Mouse (Mus musculus) kidney, embryonic 15.5 days (tissue): ENCODE data around the gene Mapk12. TPM values are rescaled to one million over a fixed set of nuclear protein-coding genes. Genes with fewer than 3 reads are reported as not detected.

Source experiments
- ATAC-seq: fragments of 200-750 bp; cut with Nextera tagmentation; replicated peaks from 2 replicates; pipeline ENCODE4 v1.8.0; 2017; ENCODE audit warnings: moderate TSS enrichment; ENCODE audit not compliant: low FRiP score
- H3K27ac ChIP-seq: fragments of 300-500 bp; sonication (generic); 2 replicates; pipeline ENCODE4 v1.5.1; 2015; ENCODE audit warnings: mild to moderate bottlenecking, inconsistent platforms
- H3K27me3 ChIP-seq: fragments of 300-500 bp; sonication (generic); 2 replicates; pipeline ENCODE4 v1.6.1; 2015; ENCODE audit warnings: inconsistent platforms
- H3K36me3 ChIP-seq: fragments of 300-500 bp; sonication (generic); 2 replicates; pipeline ENCODE4 v1.6.1; 2015; ENCODE audit warnings: inconsistent platforms
- H3K4me1 ChIP-seq: fragments of 300-500 bp; sonication (generic); 2 replicates; pipeline ENCODE4 v1.6.1; 2015; ENCODE audit warnings: inconsistent platforms
- H3K4me2 ChIP-seq: fragments of 300-500 bp; sonication (generic); 2 replicates; pipeline ENCODE4 v1.6.1; 2015; ENCODE audit warnings: moderate library complexity, mild to moderate bottlenecking, inconsistent platforms
- H3K4me3 ChIP-seq: fragments of 300-500 bp; sonication (generic); replicated peaks from 2 replicates; pipeline ENCODE4 v1.5.1; 2015; ENCODE audit warnings: mild to moderate bottlenecking, inconsistent platforms
- H3K9ac ChIP-seq: fragments of 300-500 bp; sonication (generic); 2 replicates; pipeline ENCODE4 v1.6.1; 2015; ENCODE audit warnings: mild to moderate bottlenecking, inconsistent platforms
- H3K9me3 ChIP-seq: fragments of 300-500 bp; sonication (generic); replicated peaks from 2 replicates; pipeline ENCODE4 v1.6.1; 2016; ENCODE audit warnings: inconsistent platforms
- WGBS: fragments of 180-500 bp; shearing (Covaris S2); methylation state at CpG from one replicate; pipeline ENCODE4 v1.1.7; 2015; ENCODE audit warnings: mixed read lengths; 5-methylcytosine and 5-hydroxymethylcytosine counted together
- polyA plus RNA-seq: library from polyadenylated mRNA; unstranded; fragments of >200 nt; fragmentation: Nextera tagmentation; extraction: Ambion mirVana; gene quantifications from 2 replicates; pipeline ENCODE4 v1.2.1, GENCODE M21; 2015

The Mapk12 gene
- polyA plus RNA-seq, 1 experiment from 2014 or later = 16.7 TPM

- 70% methylated on average over 7 of the region's 7 CpGs for whole genome bisulfite sequencing
- Histone ChIP-seq H3K27ac (peak overlapping the region; percentile 96), H3K4me3 (peak overlapping the region; percentile 91), H3K9ac (peak overlapping the region; percentile 90), H3K9me3 (no peaks in the 10 kb centered on the region), H3K36me3 (no peaks in the 10 kb centered on the region), H3K4me1 (peaks cover 88% of the 10 kb centered on the region), H3K27me3 (no peaks in the 10 kb centered on the region), H3K4me2 (peak overlapping the region; percentile 85)
- no peak for ATAC-seq
These were observed 37.9 kb upstream of the Mapk12 start for GRCm38 (mm10) chr15:89178260-89178860.

GRCm38 (mm10) chr15:89177576-89178259 is 37.2 kb upstream of the Mapk12 start:
- H3K9me3 ChIP-seq = no peaks in the 10 kb centered on the region
- no peak for ATAC-seq
- H3K4me1 ChIP-seq = peaks cover 89% of the 10 kb centered on the region
- peak overlapping the region; percentile 91; the same call in 1 of the 2 replicates for H3K4me3 ChIP-seq
- H3K9ac ChIP-seq = no peak overlapping the region
- 70% methylated on average over 4 of the region's 4 CpGs for WGBS
- no peaks in the 10 kb centered on the region for H3K36me3 ChIP-seq
- H3K4me2 ChIP-seq = peak overlapping the region; percentile 85
- H3K27me3 ChIP-seq = no peaks in the 10 kb centered on the region
- peak overlapping the region; percentile 96 for H3K27ac ChIP-seq

GRCm38 (mm10) chr15:89177121-89177520 is 36.6 kb upstream of the Mapk12 start:
- WGBS = 14% methylated on average over 5 of the region's 5 CpGs
- Histone ChIP-seq H3K27me3 (no peaks in the 10 kb centered on the region), H3K27ac (peak overlapping the region; percentile 96), H3K4me3 (peak overlapping the region; percentile 13; the same call in 1 of the 2 replicates), H3K4me1 (peaks cover 89% of the 10 kb centered on the region), H3K4me2 (peak overlapping the region; percentile 85), H3K9me3 (no peaks in the 10 kb centered on the region), H3K36me3 (no peaks in the 10 kb centered on the region), H3K9ac (no peak overlapping the region)
- no peak for ATAC-seq

- Histone ChIP-seq H3K27me3 (no peaks in the 10 kb centered on the region), H3K27ac (no peak overlapping the region), H3K36me3 (no peaks in the 10 kb centered on the region), H3K9ac (no peak overlapping the region), H3K4me3 (no peak overlapping the region), H3K9me3 (no peaks in the 10 kb centered on the region), H3K4me2 (no peak overlapping the region), H3K4me1 (peaks cover 90% of the 10 kb centered on the region)
- WGBS = 73% methylated on average over 13 of the region's 13 CpGs
- no peak for ATAC-seq
These were observed 35.1 kb upstream of the Mapk12 start for GRCm38 (mm10) chr15:89175411-89176155.

GRCm38 (mm10) chr15:89174889-89175339 is 34.4 kb upstream of the Mapk12 start:
- Histone ChIP-seq H3K36me3 (no peaks in the 10 kb centered on the region), H3K4me3 (no peak overlapping the region), H3K9me3 (no peaks in the 10 kb centered on the region), H3K27me3 (no peaks in the 10 kb centered on the region), H3K4me2 (no peak overlapping the region), H3K9ac (no peak overlapping the region), H3K27ac (no peak overlapping the region), H3K4me1 (peaks cover 97% of the 10 kb centered on the region)
- no peak for ATAC-seq
- WGBS = 44% methylated on average over 11 of the region's 11 CpGs

- Histone ChIP-seq H3K4me2 (peak overlapping the region; percentile 99), H3K27ac (peak overlapping the region; percentile 66), H3K36me3 (no peaks in the 10 kb centered on the region), H3K9me3 (no peaks in the 10 kb centered on the region), H3K4me3 (peak overlapping the region; percentile 57), H3K27me3 (no peaks in the 10 kb centered on the region), H3K9ac (peak overlapping the region; percentile 62), H3K4me1 (peaks cover 98% of the 10 kb centered on the region)
- ATAC-seq = peak; percentile 63
- under 1% methylated on average over 15 of the region's 15 CpGs for WGBS
These were observed 33.4 kb upstream of the Mapk12 start for GRCm38 (mm10) chr15:89173906-89174214.

GRCm38 (mm10) chr15:89173024-89173905 is 32.8 kb upstream of the Mapk12 start:
- Histone ChIP-seq H3K4me2 (peak overlapping the region; percentile 99), H3K27me3 (no peaks in the 10 kb centered on the region), H3K36me3 (peaks cover 2% of the 10 kb centered on the region), H3K27ac (peak overlapping the region; percentile 66), H3K4me1 (peaks cover 98% of the 10 kb centered on the region), H3K9ac (peak overlapping the region; percentile 62), H3K9me3 (no peaks in the 10 kb centered on the region), H3K4me3 (peak overlapping the region; percentile 57)
- peak; percentile 19; the same call in 1 of the 2 replicates for ATAC-seq
- WGBS = under 1% methylated on average over 65 of the region's 65 CpGs

- WGBS = 53% methylated on average over 17 of the region's 17 CpGs
- Histone ChIP-seq H3K4me2 (peak overlapping the region; percentile 99), H3K4me1 (peaks cover 93% of the 10 kb centered on the region), H3K9ac (peak overlapping the region; percentile 62), H3K27me3 (no peaks in the 10 kb centered on the region), H3K9me3 (no peaks in the 10 kb centered on the region), H3K4me3 (peak overlapping the region; percentile 57), H3K27ac (peak overlapping the region; percentile 66), H3K36me3 (peaks cover 11% of the 10 kb centered on the region)
- no peak for ATAC-seq
These were observed 31.9 kb upstream of the Mapk12 start for GRCm38 (mm10) chr15:89172276-89172935.

- H3K27ac ChIP-seq = 0 out of 2 replicates have a peak overlapping the region, but pooled peaks have one; percentile 14
- no peak overlapping the region for H3K4me3 ChIP-seq
- H3K36me3 ChIP-seq = peaks cover 19% of the 10 kb centered on the region
- H3K9me3 ChIP-seq = no peaks in the 10 kb centered on the region
- WGBS = 89% methylated on average over 5 of the region's 5 CpGs
- H3K4me2 ChIP-seq = no peak overlapping the region
- no peak overlapping the region for H3K9ac ChIP-seq
- H3K27me3 ChIP-seq = no peaks in the 10 kb centered on the region
- peaks cover 84% of the 10 kb centered on the region for H3K4me1 ChIP-seq
- no peak for ATAC-seq
These were observed 31.1 kb upstream of the Mapk12 start for GRCm38 (mm10) chr15:89171526-89172051.

- H3K4me2 ChIP-seq = peak overlapping the region; percentile 33
- peak overlapping the region; percentile 15; the same call in 1 of the 2 replicates for H3K4me3 ChIP-seq
- no peaks in the 10 kb centered on the region for H3K9me3 ChIP-seq
- WGBS = 45% methylated on average over 3 of the region's 3 CpGs
- H3K27ac ChIP-seq = peak overlapping the region; percentile 92
- H3K27me3 ChIP-seq = no peaks in the 10 kb centered on the region
- ATAC-seq = no peak
- H3K4me1 ChIP-seq = peaks cover 70% of the 10 kb centered on the region
- H3K36me3 ChIP-seq = peaks cover 34% of the 10 kb centered on the region
- 0 out of 2 replicates have a peak overlapping the region, but pooled peaks have one; percentile 19 for H3K9ac ChIP-seq
These were observed 29.6 kb upstream of the Mapk12 start for GRCm38 (mm10) chr15:89170102-89170501.

GRCm38 (mm10) chr15:89169431-89169830 is 28.9 kb upstream of the Mapk12 start:
- Histone ChIP-seq H3K4me2 (peak overlapping the region; percentile 33), H3K36me3 (peaks cover 40% of the 10 kb centered on the region), H3K4me1 (peaks cover 63% of the 10 kb centered on the region), H3K4me3 (peak overlapping the region; percentile 15), H3K9me3 (no peaks in the 10 kb centered on the region), H3K27ac (peak overlapping the region; percentile 92), H3K27me3 (no peaks in the 10 kb centered on the region), H3K9ac (0 out of 2 replicates have a peak overlapping the region, but pooled peaks have one; percentile 19)
- WGBS = under 1% methylated on average over 10 of the region's 10 CpGs
- ATAC-seq = peak; percentile 82
